Mouse (Mus musculus) heart, embryonic 13.5 days (tissue): ENCODE results near the gene Ntn1. TPM values are rescaled to one million over a fixed set of nuclear protein-coding genes. Genes with fewer than 3 reads are reported as not detected.

Source experiments
- ATAC-seq: fragments of 200-750 bp; cut with Nextera tagmentation; 2 replicates; pipeline ENCODE4 v1.8.0; 2017; ENCODE audit warnings: moderate TSS enrichment; ENCODE audit not compliant: insufficient number of reproducible peaks, low FRiP score, low TSS enrichment; ENCODE audit errors: extremely low read depth
- H3K27ac ChIP-seq: fragments of 300-500 bp; sonication (generic); replicated peaks from 2 replicates; pipeline ENCODE4 v1.5.1; 2015; ENCODE audit warnings: moderate library complexity, mild to moderate bottlenecking, inconsistent platforms
- H3K27me3 ChIP-seq: fragments of 300-500 bp; sonication (generic); replicated peaks from 2 replicates; pipeline ENCODE4 v1.6.1; 2015; ENCODE audit warnings: mild to moderate bottlenecking, inconsistent platforms
- H3K36me3 ChIP-seq: fragments of 300-500 bp; sonication (generic); 2 replicates; pipeline ENCODE4 v1.6.1; 2015; ENCODE audit warnings: mild to moderate bottlenecking, inconsistent platforms
- H3K4me1 ChIP-seq: fragments of 300-500 bp; sonication (generic); 2 replicates; pipeline ENCODE4 v1.6.1; 2015; ENCODE audit warnings: inconsistent platforms
- H3K4me2 ChIP-seq: fragments of 300-500 bp; sonication (generic); 2 replicates; pipeline ENCODE4 v1.6.1; 2015; ENCODE audit warnings: inconsistent platforms, mild to moderate bottlenecking, moderate library complexity
- H3K4me3 ChIP-seq: fragments of 300-500 bp; sonication (generic); 2 replicates; pipeline ENCODE4 v1.5.1; 2015; ENCODE audit warnings: moderate library complexity, mild to moderate bottlenecking, inconsistent platforms
- H3K9ac ChIP-seq: fragments of 300-500 bp; sonication (generic); 2 replicates; pipeline ENCODE4 v1.6.1; 2015; ENCODE audit warnings: inconsistent platforms, mild to moderate bottlenecking, moderate library complexity
- H3K9me3 ChIP-seq: fragments of 300-500 bp; sonication (generic); 2 replicates; pipeline ENCODE4 v1.6.1; 2016; ENCODE audit warnings: inconsistent platforms
- WGBS: fragments of 180-500 bp; shearing (Covaris S2); methylation state at CpG from one replicate; pipeline ENCODE4 v1.1.7; 2015; ENCODE audit warnings: mixed read lengths; 5-methylcytosine and 5-hydroxymethylcytosine counted together
- polyA plus RNA-seq: library from polyadenylated mRNA; unstranded; fragments of >200 nt; fragmentation: Nextera tagmentation; extraction: Ambion mirVana; gene quantifications from 2 replicates; pipeline ENCODE4 v1.2.1, GENCODE M21; 2015

Ntn1 gene
- polyA plus RNA-seq, 1 experiment from 2014 or later: 19.2 TPM

- Histone ChIP-seq H3K9ac (peak overlapping the region; percentile 89), H3K4me3 (no peak overlapping the region)
- WGBS: 47% methylated on average over 11 of the region's 11 CpGs
These were observed 12.5 kb downstream of the Ntn1 start for GRCm38 (mm10) chr11:68387971-68388654.

GRCm38 (mm10) chr11:68387441-68387760 is 13.2 kb downstream of the Ntn1 start:
- Histone ChIP-seq H3K4me1 (peaks cover 61% of the 10 kb centered on the region), H3K9ac (peak overlapping the region; percentile 89), H3K36me3 (no peaks in the 10 kb centered on the region), H3K27me3 (peaks cover 94% of the 10 kb centered on the region), H3K9me3 (no peaks in the 10 kb centered on the region), H3K4me3 (peak overlapping the region; percentile 79), H3K27ac (peak overlapping the region; percentile 91), H3K4me2 (peak overlapping the region; percentile 91)
- no peak for ATAC-seq
- WGBS: 39% methylated on average over 4 of the region's 4 CpGs

More at GRCm38 (mm10) chr11:68387971-68388654, 12.5 kb downstream of the Ntn1 start:
- Histone ChIP-seq H3K4me2 (peak overlapping the region; percentile 91), H3K27me3 (peaks cover 96% of the 10 kb centered on the region), H3K9me3 (no peaks in the 10 kb centered on the region), H3K36me3 (no peaks in the 10 kb centered on the region), H3K4me1 (peaks cover 61% of the 10 kb centered on the region), H3K27ac (peak overlapping the region; percentile 91)
- no peak for ATAC-seq

DNA sequence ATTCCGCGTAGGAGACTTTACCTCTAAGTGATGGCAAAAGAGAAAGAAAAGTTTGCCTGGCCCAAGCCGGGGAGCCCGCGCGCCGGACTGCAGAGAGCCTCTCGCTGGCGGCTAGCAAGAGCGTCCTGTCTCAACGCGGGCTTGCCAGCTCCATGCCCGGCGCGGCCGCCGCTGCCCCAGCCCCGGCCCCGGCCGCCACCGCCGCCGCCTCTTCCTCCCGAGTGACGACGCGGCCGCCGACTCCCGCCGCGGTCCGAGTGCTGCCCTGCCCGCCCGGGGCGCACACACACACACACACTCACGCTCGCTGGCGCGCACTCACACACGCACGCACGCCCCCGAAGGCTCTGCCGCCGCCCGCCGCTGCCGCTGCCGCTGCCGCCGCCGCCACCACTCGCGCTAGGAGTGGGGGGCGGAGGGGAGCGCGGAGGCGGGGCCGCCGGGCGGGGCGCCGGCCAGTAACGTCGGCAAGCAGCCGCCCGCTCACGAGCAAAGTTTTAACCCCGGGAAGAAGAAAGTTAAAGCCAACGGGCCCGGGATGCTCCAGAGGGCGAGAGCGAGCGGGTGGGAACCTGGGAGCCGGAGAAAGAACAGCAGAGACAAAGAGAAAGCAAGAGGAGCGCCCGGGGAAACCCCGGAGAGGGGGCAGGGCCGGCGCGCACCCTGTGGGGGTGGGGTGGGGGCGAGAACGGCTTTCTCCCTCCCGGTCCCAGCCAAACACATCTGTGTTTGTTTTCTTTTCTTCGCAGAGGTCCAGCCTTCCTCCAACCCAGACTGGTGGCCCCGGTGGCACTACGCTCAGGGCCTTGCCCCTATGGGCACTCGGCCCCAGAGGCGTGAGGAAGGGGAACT is 13.8 kb downstream of the Ntn1 start:
- WGBS: 1% methylated on average over 77 of the region's 90 CpGs
- Histone ChIP-seq H3K9ac (peak overlapping the region; percentile 89), H3K4me2 (peak overlapping the region; percentile 91), H3K4me3 (peak overlapping the region; percentile 79), H3K27ac (peak overlapping the region; percentile 91), H3K36me3 (no peaks in the 10 kb centered on the region), H3K4me1 (peaks cover 60% of the 10 kb centered on the region), H3K27me3 (peaks cover 94% of the 10 kb centered on the region), H3K9me3 (no peaks in the 10 kb centered on the region)
- ATAC-seq: no peak

GRCm38 (mm10) chr11:68385921-68386588 is 14.6 kb downstream of the Ntn1 start:
- WGBS: under 1% methylated on average over 67 of the region's 68 CpGs
- Histone ChIP-seq H3K9me3 (no peaks in the 10 kb centered on the region), H3K9ac (peak overlapping the region; percentile 89), H3K27me3 (peaks cover 94% of the 10 kb centered on the region), H3K36me3 (no peaks in the 10 kb centered on the region), H3K4me1 (peaks cover 52% of the 10 kb centered on the region), H3K4me2 (peak overlapping the region; percentile 91), H3K27ac (peak overlapping the region; percentile 91), H3K4me3 (peak overlapping the region; percentile 79)
- ATAC-seq: no peak

DNA sequence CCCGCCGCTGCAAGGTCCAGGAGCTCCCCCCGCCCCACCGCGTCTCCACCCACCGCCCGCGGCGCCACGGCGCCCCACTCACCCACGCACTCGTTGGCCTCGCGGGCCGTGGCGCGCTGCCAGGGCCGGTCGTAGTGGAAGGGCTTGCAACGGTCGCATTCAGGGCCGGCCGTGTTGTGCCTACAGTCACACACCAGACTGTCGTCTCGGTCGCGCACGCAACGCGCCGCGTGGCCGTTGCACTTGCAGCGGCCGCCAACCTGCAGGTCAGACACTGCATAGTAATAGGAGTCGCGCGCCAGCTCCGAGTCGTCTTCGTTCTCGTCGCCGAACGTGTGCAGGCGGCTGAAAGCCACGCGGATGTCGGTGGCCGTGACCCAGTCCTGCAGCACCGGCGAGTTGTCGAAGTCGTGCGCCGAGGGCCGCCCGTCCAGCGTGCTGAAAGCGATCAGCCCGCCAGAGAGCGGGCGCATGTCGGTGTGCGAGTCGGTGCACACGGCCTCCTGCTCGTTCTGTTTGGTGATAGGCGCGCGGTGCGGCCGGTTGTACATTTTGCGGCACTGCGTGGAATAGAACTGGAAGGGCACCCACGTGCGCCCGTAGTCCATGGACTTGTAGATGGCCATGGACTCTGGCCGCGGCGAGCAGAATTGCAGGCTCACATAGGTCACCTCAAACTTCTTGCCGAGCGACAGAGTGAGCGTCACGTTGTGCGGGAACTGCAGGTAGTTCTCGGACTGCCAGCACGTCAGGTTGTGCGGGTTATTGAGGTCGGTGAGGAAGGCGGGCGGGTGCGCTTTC is 15.4 kb downstream of the Ntn1 start:
- Histone ChIP-seq H3K4me1 (peaks cover 44% of the 10 kb centered on the region), H3K4me2 (peak overlapping the region; percentile 91), H3K9ac (peak overlapping the region; percentile 89), H3K9me3 (no peaks in the 10 kb centered on the region), H3K27ac (peak overlapping the region; percentile 91), H3K27me3 (peaks cover 95% of the 10 kb centered on the region), H3K4me3 (peak overlapping the region; percentile 79), H3K36me3 (peaks cover 4% of the 10 kb centered on the region; the same call in 1 of the 2 replicates)
- WGBS: under 1% methylated on average over 93 of the region's 94 CpGs
- no peak for ATAC-seq

- Histone ChIP-seq H3K9ac (peak overlapping the region; percentile 89), H3K4me1 (peaks cover 43% of the 10 kb centered on the region), H3K27ac (no peak overlapping the region), H3K4me2 (peak overlapping the region; percentile 91), H3K4me3 (peak overlapping the region; percentile 79), H3K27me3 (peaks cover 97% of the 10 kb centered on the region), H3K9me3 (no peaks in the 10 kb centered on the region), H3K36me3 (peaks cover 4% of the 10 kb centered on the region; the same call in 1 of the 2 replicates)
- no peak for ATAC-seq
- WGBS: 2% methylated on average over 27 of the region's 27 CpGs
These were observed 16.0 kb downstream of the Ntn1 start for GRCm38 (mm10) chr11:68384592-68385020.

GRCm38 (mm10) chr11:68384131-68384530 is 16.5 kb downstream of the Ntn1 start:
- peaks cover 4% of the 10 kb centered on the region; the same call in 1 of the 2 replicates for H3K36me3 ChIP-seq
- peak overlapping the region; percentile 89 for H3K9ac ChIP-seq
- no peak for ATAC-seq
- H3K27ac ChIP-seq: no peak overlapping the region
- peaks cover 97% of the 10 kb centered on the region for H3K27me3 ChIP-seq
- WGBS: 14% methylated on average over 12 of the region's 12 CpGs
- peak overlapping the region; percentile 91 for H3K4me2 ChIP-seq
- peak overlapping the region; percentile 79 for H3K4me3 ChIP-seq
- no peaks in the 10 kb centered on the region for H3K9me3 ChIP-seq
- H3K4me1 ChIP-seq: peaks cover 44% of the 10 kb centered on the region

GRCm38 (mm10) chr11:68383519-68383918 is 17.1 kb downstream of the Ntn1 start:
- Histone ChIP-seq H3K9me3 (no peaks in the 10 kb centered on the region), H3K4me1 (peaks cover 47% of the 10 kb centered on the region), H3K27me3 (peaks cover 95% of the 10 kb centered on the region), H3K27ac (no peak overlapping the region), H3K36me3 (peaks cover 4% of the 10 kb centered on the region; the same call in 1 of the 2 replicates), H3K4me2 (peak overlapping the region; percentile 91), H3K4me3 (peak overlapping the region; percentile 79), H3K9ac (peak overlapping the region; percentile 67)
- ATAC-seq: no peak
- 17% methylated on average over 10 of the region's 10 CpGs for WGBS

DNA sequence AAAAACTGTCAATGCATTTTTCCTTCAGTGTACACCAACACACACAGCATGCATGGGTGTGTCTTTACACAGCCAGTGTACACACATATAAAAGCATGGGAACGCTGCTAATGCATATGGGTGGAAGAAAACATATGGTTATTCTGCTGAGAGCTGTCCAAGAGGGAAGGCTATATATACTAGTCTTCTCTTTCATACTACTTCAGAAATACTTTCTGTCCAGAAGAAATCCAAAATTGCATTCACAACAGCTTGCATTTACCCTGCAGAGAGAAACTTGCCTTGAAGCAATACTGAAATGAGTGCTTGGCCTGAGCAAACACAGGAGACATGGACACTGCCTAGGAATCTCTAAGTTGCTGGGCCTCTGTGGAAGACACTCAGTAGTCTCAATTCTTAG is 18.8 kb downstream of the Ntn1 start:
- Histone ChIP-seq H3K9ac (no peak overlapping the region), H3K4me3 (no peak overlapping the region), H3K4me1 (peaks cover 47% of the 10 kb centered on the region), H3K4me2 (no peak overlapping the region), H3K27ac (no peak overlapping the region), H3K9me3 (no peaks in the 10 kb centered on the region), H3K36me3 (peaks cover 4% of the 10 kb centered on the region; the same call in 1 of the 2 replicates), H3K27me3 (peaks cover 88% of the 10 kb centered on the region)
- ATAC-seq: no peak
- 83% methylated on average over 1 of the region's 1 CpGs for WGBS

DNA sequence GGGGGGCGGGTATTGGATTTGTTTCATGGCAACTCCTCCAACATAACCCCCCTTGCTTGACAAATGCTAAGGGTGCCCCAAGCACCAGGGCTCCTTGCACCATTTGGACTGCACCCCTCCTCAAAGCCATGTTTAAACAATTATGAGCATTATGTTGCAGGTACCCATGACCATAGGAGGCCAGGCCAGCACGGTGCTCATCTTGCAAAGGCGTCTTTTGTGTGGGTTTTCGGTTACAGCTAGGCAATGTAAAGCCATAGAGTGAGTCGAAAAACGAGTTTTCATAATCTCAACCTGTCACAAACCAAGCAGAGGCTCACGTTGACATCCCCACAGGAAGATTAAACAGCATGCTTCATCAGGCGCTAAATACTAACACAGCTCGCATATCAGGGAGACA is 19.3 kb downstream of the Ntn1 start:
- Histone ChIP-seq H3K27ac (no peak overlapping the region), H3K36me3 (peaks cover 8% of the 10 kb centered on the region; the same call in 1 of the 2 replicates)

More for the DNA sequence above, 19.3 kb downstream of the Ntn1 start:
- Histone ChIP-seq H3K27me3 (peaks cover 83% of the 10 kb centered on the region), H3K4me1 (peaks cover 50% of the 10 kb centered on the region), H3K9ac (no peak overlapping the region), H3K9me3 (no peaks in the 10 kb centered on the region), H3K4me2 (no peak overlapping the region), H3K4me3 (no peak overlapping the region)
- 71% methylated on average over 9 of the region's 9 CpGs for WGBS
- no peak for ATAC-seq
